Mouse (Mus musculus) urinary bladder, adult 18-20 months (tissue): ENCODE data around the gene Derl3.

Experiments
- DNase-seq, 2 experiments: peaks; one replicate each; pipeline ENCODE4 v3.0.0; 2022; ENCODE audit warnings: low spot score in 2 of 2, mixed read lengths in 2 of 2

Gene Derl3

GRCm38 (mm10) chr10:75913013-75913589 lies 19.9 kb downstream of the Derl3 start:
- DNase-seq: no peak

GRCm38 (mm10) chr10:75915557-75915956 lies 22.3 kb downstream of the Derl3 start:
- DNase-seq: no peak

- DNase-seq: no peak
Measured at GRCm38 (mm10) chr10:75916840-75917239, 23.6 kb downstream of the Derl3 start.

GRCm38 (mm10) chr10:75919026-75919425 lies 25.8 kb downstream of the Derl3 start:
- no peak for DNase-seq

DNA sequence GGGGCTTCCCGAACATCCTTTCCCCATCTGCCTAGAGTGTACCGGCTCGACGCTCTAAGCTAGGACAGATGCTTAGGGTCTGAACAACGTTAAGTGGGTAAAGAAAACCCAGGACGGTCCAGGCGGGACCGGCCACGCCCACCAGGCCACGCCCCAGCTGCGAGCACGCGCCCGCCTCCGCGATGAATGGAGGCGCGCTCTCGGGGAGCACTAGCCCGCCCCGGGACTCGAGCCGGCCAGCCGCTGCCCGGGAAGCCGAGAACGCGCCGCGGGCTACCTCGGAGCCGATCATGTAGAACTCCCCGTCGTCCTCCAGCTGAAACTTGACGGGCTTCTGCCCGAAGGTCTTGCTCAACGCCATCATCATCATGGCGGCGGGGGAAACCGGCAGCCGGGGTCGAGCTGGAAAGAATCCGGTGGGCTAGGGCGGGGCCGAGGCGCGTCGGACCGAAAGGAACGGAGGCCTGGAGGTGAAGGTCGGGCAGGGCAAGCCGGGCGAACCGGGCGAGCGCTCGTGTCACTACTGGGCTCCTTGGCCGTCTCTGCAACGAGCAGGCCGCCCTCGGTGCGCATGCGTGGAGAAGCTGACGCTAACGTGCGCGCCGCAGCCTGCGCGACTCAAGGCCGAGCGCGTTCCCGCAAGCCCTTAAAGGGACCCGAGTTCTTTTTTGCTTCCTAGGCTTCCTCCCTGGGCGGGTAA lies 28.0 kb downstream of the Derl3 start, which contains the start of gene Smarcb1:
Gene Smarcb1 (minus strand): TSS at position 592 of the 700 bp plus-strand sequence.
- peak; percentile 92 for DNase-seq

GRCm38 (mm10) chr10:75921726-75922560 lies 28.7 kb downstream of the Derl3 start:
- DNase-seq: no peak

DNA sequence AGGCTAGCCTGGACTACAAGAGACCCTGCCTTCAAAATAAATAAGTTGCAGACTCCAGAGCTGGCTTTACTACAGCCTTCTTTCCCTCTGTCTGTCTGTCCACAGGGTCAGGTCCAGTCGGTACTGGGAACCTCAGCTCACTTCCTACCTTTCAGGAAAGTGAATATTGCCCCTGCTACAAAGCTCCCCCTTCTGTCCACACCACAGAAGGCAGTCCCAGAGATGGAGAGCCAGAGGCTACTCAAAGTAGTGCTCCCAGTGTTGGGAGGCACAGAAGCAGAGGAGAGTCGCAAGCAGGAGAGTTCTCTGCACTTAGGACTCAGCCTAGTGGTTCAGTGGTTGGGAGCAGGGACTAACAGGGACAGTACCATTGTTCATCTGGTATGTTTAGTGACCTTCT lies 31.1 kb downstream of the Derl3 start:
- DNase-seq: no peak

- DNase-seq: no peak
Measured at GRCm38 (mm10) chr10:75926396-75926795, 33.2 kb downstream of the Derl3 start.

GRCm38 (mm10) chr10:75930304-75930703 lies 37.1 kb downstream of the Derl3 start:
- no peak for DNase-seq

GRCm38 (mm10) chr10:75931311-75931710 lies 38.1 kb downstream of the Derl3 start:
- DNase-seq: no peak

- DNase-seq: peak in 1 of 2 experiments; percentile 58
Measured at GRCm38 (mm10) chr10:75932081-75932678, 39.0 kb downstream of the Derl3 start.

DNA sequence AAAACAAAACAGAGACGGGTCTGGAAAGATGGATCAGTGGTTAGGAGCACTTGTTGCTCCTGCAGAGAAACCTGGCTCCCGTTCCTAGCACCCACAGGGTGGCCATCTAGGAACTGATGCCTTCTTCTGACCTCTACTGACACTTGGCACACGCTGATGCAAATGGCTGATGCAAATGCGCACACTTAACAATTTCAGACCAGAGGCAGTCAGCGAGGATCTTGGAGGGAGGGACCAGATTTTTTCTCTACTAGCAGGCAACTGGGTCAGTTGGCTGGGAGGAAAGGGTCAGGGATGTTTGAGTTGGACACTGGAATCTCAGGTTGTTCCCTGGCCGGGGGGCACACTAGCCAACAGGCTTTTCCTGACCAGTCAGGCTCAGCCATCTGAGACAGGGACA lies 39.7 kb downstream of the Derl3 start, which contains the start of gene Chchd10:
Gene Chchd10 (plus strand): TSS at position 240 of the 400 bp plus-strand sequence.
- no peak for DNase-seq

- no peak for DNase-seq
Measured at GRCm38 (mm10) chr10:75934991-75935390, 41.8 kb downstream of the Derl3 start.

DNA sequence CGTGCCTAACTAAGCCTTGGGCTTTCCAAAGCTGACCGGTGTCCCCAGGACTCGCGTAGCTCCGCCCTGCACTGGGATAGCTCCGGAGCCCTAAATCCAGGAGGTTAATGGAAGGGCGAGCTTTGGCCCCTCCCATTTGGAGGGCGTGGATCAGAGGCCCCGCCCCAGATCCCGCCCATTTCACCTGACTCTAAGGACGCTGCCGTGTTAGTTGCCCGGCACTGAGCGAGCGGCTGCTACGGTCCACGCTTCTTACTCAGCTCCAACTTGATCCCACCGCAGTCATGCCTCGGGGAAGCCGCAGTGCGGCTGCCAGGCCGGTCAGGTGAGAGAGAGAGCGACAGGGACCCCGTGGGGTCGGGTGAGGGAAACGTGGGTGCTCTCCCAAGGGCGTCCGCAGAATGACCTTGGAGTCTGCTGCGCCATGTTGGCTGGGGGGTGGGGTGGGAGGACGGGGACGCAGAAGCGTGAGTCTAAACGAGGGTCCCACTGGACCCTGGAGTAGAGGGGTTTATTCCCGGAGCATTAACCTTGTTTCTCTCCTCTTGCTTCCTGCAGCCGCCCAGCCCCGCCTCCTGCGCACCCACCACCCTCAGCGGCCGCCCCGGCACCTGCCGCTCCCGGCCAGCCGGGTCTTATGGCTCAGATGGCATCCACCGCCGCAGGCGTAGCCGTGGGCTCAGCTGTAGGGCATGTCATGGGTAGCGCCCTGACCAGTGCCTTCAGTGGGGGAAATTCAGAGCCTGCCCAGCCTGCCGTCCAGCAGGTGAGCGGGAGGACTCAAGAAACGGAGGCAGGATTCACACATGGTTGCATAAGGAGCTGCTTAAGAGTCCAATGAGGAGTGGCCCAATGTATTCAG lies 42.7 kb downstream of the Derl3 start, which contains the start of gene Mmp11:
Gene Mmp11 (minus strand): TSS at position 817 of the 862 bp plus-strand sequence.
- peak; percentile 42 to 71 for DNase-seq

- DNase-seq: no peak
Measured at GRCm38 (mm10) chr10:75936909-75937667, 43.9 kb downstream of the Derl3 start.

DNA sequence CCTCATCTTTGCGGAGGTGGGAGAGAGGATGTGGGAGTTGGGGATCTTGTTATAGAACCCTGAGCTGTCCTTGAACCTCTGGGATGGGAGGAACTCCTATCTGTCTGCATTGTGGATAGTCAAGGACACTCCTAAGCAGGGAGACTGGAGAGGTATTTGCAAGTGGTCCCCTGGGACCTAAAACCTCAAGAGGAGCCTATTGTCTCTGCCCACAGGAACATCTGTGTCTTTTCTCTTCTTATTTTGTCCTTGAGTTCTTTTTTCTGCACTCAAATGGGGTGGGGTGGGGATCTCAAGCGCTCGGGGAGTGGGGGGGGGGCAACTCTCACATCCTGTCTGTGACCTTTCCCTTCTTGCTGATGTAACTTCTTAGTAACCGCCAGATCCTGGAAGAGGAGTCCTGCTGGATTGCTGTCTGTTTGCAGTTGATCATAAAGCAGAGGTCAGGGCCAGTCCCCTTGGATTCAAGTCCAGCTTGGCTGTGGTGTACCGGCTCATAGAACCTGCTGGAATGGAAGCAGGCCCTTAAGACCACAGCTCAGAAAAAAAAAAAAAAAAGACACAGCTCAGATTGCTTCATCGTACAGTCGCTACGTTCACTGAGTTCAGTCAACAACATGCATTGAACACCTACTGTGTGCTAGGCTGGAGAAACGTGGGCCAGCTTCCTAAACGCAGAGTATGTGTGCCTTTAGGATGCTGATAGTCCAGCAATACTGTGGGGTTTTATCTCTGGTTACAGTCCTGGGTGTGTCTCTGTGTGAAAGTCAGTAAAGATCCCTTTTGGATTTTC lies 44.8 kb downstream of the Derl3 start:
- no peak for DNase-seq

DNA sequence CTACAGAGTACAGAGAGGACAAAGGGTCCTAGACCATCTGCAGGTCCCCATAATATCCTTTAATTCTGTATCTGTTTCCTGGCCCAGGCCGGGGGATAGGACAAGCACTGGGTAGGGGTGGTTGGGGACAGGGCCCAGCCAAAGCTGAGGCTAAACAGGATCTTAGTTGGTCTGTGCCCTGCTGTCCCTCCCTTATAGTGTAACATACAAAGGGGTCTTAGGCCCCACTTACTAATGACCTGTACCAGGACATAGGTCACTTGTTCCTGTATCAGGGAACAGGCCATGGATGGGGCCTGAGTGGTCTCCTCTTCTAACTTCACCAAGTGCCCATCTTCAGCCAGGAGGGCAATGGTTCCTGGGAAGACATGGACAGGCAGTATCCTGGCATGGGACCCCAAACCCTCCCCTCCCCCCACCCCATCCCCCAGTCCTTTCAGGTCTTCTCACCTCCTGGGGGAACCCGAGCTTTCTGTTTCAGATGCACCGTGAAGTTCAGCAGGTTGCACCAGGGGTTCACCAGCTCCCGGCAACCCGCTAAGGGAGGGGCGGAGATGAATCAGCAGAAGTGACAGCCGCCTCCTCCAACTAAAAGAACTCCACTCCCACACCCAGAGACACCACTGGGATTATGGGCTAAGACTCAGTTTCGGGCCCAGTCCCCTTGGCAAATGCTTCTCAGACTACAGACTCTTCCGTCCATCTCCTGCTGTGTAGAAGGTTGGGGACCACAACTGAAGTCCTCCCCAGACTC lies 46.4 kb downstream of the Derl3 start:
- no peak for DNase-seq

DNA sequence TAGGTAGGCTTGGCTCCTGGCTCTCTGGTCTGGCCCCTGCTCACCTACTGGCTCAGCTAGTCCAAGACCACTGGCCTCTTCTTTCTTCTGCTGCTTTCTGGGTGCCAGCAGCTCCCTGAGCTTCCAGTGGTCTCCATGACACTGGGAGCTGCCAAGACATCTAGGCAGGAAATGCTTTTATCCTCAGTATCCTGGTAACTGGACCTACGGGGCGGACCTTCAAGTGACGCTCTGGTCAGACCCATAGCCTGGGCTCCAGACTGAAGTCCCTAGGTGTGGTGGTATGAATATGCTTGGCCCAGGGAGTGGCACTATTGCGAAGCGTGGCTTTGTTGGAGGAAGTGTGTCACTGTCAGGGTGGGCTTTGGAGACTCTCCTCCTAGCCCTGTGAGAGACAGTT lies 47.3 kb downstream of the Derl3 start, which contains the start of gene Gm867:
Gene Gm867 (minus strand): TSS at position 153 of the 400 bp plus-strand sequence.
- no peak for DNase-seq
